Mouse (Mus musculus) ES-Bruce4 (cell line): Measurements from ENCODE around the gene Ptpn14. TPM values are rescaled to one million over a fixed set of nuclear protein-coding genes. Genes with fewer than 3 reads are reported as not detected.

Experiments used
- H3K27ac ChIP-seq: 2 replicates; pipeline ENCODE4 v1.5.1; 2012; ENCODE audit warnings: low read length, inconsistent platforms; ENCODE audit not compliant: insufficient read depth
- H3K27me3 ChIP-seq: 2 replicates; pipeline ENCODE4 v1.6.1; 2012; ENCODE audit warnings: mild to moderate bottlenecking, low read length, inconsistent platforms; ENCODE audit not compliant: control insufficient read depth, poor library complexity, insufficient read depth, severe bottlenecking
- H3K36me3 ChIP-seq: 2 replicates; pipeline ENCODE4 v1.6.1; 2012; ENCODE audit warnings: inconsistent platforms, mild to moderate bottlenecking, low read length, moderate library complexity; ENCODE audit not compliant: control insufficient read depth, poor library complexity, insufficient read depth, severe bottlenecking
- H3K4me1 ChIP-seq: one replicate; pipeline ENCODE4 v1.8.1; 2011; ENCODE audit warnings: low read length; ENCODE audit not compliant: control insufficient read depth, insufficient read depth
- H3K4me3 ChIP-seq: 2 replicates; pipeline ENCODE4 v1.5.1; 2011; ENCODE audit warnings: low read depth, mild to moderate bottlenecking, low read length
- H3K9ac ChIP-seq: 2 replicates; pipeline ENCODE4 v1.6.1; 2012; ENCODE audit warnings: low read depth, mild to moderate bottlenecking, inconsistent platforms; ENCODE audit not compliant: poor library complexity, severe bottlenecking
- H3K9me3 ChIP-seq: replicated peaks from 2 replicates; pipeline ENCODE4 v1.6.1; 2012; ENCODE audit warnings: mild to moderate bottlenecking, low read length, inconsistent platforms; ENCODE audit not compliant: control insufficient read depth, poor library complexity, insufficient read depth, severe bottlenecking
- CTCF ChIP-seq: IDR thresholded peaks from one replicate; pipeline ENCODE4 v1.8.1; 2011; ENCODE audit warnings: low read depth, low read length
- EP300 ChIP-seq: IDR thresholded peaks from 2 replicates; pipeline ENCODE4 v1.6.1; 2011; ENCODE audit warnings: low read depth, low read length; ENCODE audit not compliant: insufficient read depth
- POLR2A ChIP-seq: IDR thresholded peaks from one replicate; pipeline ENCODE4 v1.8.1; 2011; ENCODE audit warnings: low read length; ENCODE audit not compliant: insufficient read depth
- polyA plus RNA-seq: library from polyadenylated mRNA; stranded (reverse); fragments of >200 nt; gene quantifications from 2 replicates; pipeline ENCODE4 v1.2.4, GENCODE M21; 2011; ENCODE audit warnings: low read depth; ENCODE audit not compliant: missing spikeins, insufficient read depth, insufficient read length

Ptpn14 gene
- polyA plus RNA-seq, 1 experiment = 141 TPM

DNA sequence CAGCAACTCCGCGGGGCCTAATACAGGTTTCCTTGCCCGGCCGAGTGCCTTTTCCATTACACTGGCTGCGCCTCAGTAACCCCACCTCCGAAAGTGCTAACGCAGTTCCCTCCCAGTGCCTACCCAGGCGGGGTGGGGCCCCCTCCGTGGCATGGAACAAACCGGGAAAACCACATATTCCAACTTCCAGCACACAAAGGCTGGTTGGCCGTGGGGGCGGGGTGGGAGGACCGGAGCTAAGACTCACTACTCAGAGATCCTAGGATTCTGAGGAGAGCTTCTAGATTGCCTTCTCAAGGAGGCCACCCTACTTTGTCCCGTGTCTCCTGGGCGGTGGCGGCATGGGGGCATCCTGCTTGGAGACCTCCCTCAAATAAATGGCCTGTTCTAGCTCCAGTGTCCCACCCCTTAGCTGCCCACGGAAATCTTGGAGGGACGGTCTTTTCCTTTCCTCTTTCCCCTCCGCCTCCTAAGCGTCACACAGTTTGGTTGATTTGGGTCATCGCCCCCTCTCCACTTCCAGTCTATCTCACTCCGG, 653 bp upstream of the Ptpn14 start:
- H3K27me3 ChIP-seq = no peaks in the 10 kb centered on the region
- H3K9me3 ChIP-seq = no peaks in the 10 kb centered on the region
- H3K4me3 ChIP-seq = peak overlapping the region; percentile 89
- peaks cover 2% of the 10 kb centered on the region for H3K4me1 ChIP-seq
- H3K9ac ChIP-seq = peak overlapping the region; percentile 96
- H3K27ac ChIP-seq = peak overlapping the region; percentile 88
- no peak for TF ChIP-seq POLR2A
- 0 out of 2 replicates have a peak, but pooled peaks have one; percentile 24 for TF ChIP-seq EP300
- no peak for TF ChIP-seq CTCF
- H3K36me3 ChIP-seq = peaks cover 2% of the 10 kb centered on the region; the same call in 1 of the 2 replicates

DNA sequence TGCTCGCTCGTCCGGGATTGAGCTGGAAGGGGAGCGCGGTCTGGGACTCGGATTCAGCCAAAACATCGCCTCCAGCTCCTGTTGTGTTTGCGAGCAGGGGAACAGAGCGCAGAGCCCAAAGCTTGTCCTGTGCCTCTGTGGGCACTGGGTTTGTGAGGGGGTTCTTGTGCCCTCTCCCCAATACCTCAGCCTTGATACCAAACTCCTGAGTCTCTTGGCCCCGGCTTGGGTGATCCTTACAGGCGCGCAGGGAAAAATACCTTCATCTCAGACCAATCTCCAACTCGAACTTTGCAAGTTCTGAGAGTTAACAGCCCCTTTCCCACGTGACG, 682 bp downstream of the Ptpn14 start:
- no peaks in the 10 kb centered on the region for H3K9me3 ChIP-seq
- H3K9ac ChIP-seq = peak overlapping the region; percentile 96
- peak overlapping the region; percentile 94 for H3K4me3 ChIP-seq
- TF ChIP-seq CTCF (no peak), EP300 (no peak), POLR2A (no peak)
- H3K27me3 ChIP-seq = no peaks in the 10 kb centered on the region
- peaks cover 2% of the 10 kb centered on the region for H3K4me1 ChIP-seq
- peak overlapping the region; percentile 31; the same call in 1 of the 2 replicates for H3K27ac ChIP-seq
- H3K36me3 ChIP-seq = peaks cover 2% of the 10 kb centered on the region; the same call in 1 of the 2 replicates

DNA sequence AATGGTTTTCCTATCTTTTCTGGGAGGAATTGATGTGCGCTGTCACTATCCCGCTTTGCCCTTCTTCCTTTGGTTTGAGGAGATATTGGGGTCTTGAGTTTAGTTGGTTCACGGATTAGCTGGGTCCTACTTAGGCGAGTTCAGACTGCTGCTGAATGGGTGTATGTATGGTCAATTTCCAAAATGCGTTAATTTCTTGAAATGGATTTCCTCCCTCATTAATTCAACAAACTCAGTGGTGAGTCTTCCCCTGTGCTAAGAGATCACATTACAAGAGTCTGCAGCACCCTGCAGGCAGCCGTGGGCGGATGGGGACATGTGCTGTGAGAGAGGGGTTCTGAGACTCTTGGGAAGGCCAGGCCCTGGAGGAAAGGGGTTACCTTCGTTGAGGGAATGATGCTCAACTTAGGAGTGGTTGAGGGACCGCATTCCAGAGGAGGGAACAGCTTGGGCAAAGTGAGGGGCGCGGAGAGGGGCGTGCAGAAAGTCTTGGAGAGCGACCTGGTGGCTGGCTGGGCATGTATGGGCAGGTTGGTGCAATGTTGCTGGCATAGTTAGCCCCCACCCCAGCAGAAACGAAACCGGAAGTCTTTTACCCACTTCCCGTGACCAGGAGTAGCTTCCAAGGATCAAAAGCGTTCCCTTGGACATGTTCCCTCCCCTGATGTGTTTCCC, 1.2 kb downstream of the Ptpn14 start:
- Histone ChIP-seq H3K27ac (peak overlapping the region; percentile 31), H3K9me3 (no peaks in the 10 kb centered on the region), H3K4me3 (peak overlapping the region; percentile 94), H3K9ac (peak overlapping the region; percentile 96), H3K36me3 (peaks cover 2% of the 10 kb centered on the region; the same call in 1 of the 2 replicates), H3K4me1 (peaks cover 2% of the 10 kb centered on the region), H3K27me3 (no peaks in the 10 kb centered on the region)
- no peak for TF ChIP-seq EP300
- TF ChIP-seq CTCF = no peak
- TF ChIP-seq POLR2A = no peak

DNA sequence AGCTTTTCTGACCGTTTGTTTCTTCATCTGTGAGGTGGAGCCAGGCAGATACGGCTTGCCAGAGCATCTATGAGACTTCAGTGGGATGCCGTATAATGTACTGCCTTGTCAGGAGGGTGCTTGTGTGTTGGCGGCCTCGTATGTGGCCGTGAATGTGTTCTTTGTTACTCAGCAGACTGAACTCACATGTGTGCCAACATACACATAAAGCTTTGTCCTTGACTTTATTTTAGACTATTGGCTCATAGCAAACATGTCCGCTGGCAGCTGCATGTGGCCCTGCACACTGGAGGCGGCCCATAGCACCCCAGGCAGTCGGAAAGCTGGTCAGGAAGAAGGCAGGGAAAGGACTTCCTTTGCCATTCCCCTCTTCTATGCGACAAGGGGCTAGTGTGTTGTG, 3.6 kb downstream of the Ptpn14 start:
- Histone ChIP-seq H3K9ac (no peak overlapping the region), H3K27ac (no peak overlapping the region), H3K4me3 (peak overlapping the region; percentile 29), H3K9me3 (no peaks in the 10 kb centered on the region), H3K36me3 (peaks cover 2% of the 10 kb centered on the region; the same call in 1 of the 2 replicates), H3K4me1 (peaks cover 8% of the 10 kb centered on the region), H3K27me3 (no peaks in the 10 kb centered on the region)
- no peak for TF ChIP-seq CTCF
- no peak for TF ChIP-seq POLR2A
- TF ChIP-seq EP300 = no peak

DNA sequence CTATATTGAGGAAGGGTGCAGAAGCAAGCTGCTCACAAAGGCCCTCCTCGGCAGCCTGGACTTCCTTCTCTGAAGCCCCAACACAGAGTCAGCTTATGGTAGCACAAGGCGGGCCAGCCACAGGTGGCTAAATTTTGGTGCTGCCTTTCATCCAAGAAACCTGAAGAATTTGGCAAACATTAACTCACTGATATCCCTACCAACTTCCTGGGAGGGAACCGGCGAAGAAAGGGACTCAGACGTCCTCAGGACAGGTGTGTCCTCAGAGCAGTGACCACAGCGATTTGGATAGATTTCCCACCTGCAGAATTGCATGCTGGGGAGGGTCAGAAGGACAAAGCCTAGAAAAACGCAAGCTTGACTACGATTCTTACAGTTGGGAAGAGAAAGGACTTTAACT, 4.1 kb downstream of the Ptpn14 start:
- TF ChIP-seq EP300 (no peak), CTCF (no peak), POLR2A (no peak)
- H3K4me3 ChIP-seq = peak overlapping the region; percentile 4; the same call in 1 of the 2 replicates
- no peaks in the 10 kb centered on the region for H3K27me3 ChIP-seq
- H3K4me1 ChIP-seq = peaks cover 8% of the 10 kb centered on the region
- H3K9ac ChIP-seq = no peak overlapping the region
- no peaks in the 10 kb centered on the region for H3K9me3 ChIP-seq
- peaks cover 2% of the 10 kb centered on the region; the same call in 1 of the 2 replicates for H3K36me3 ChIP-seq
- H3K27ac ChIP-seq = no peak overlapping the region

DNA sequence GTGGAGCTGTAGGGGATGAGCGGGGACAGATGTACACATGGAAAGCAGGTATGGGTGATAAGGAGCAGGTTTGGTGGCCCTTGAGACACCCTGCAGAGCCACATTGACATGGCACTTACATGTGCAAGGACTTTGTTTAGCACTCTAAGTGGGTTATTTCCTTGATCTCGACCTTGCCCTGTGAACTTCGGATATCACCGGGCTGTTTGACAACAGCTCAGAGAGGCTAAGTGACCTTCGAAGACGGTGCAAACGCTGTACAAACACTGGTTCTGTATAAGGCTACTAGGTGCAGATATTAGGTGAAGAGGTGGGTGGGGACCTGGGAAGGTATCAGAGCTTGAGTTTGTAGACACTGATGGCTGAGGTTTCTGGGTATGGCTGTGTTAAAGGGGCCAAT, 12.0 kb downstream of the Ptpn14 start:
- Histone ChIP-seq H3K27me3 (no peaks in the 10 kb centered on the region), H3K36me3 (no peaks in the 10 kb centered on the region; the same call in 1 of the 2 replicates), H3K4me3 (no peak overlapping the region), H3K9me3 (no peaks in the 10 kb centered on the region), H3K27ac (no peak overlapping the region), H3K4me1 (peaks cover 2% of the 10 kb centered on the region), H3K9ac (no peak overlapping the region)
- TF ChIP-seq POLR2A (no peak), CTCF (no peak), EP300 (no peak)
